Comparison of ENCODE assay signal across 9 mouse cellular contexts in the genomic region with DNA sequence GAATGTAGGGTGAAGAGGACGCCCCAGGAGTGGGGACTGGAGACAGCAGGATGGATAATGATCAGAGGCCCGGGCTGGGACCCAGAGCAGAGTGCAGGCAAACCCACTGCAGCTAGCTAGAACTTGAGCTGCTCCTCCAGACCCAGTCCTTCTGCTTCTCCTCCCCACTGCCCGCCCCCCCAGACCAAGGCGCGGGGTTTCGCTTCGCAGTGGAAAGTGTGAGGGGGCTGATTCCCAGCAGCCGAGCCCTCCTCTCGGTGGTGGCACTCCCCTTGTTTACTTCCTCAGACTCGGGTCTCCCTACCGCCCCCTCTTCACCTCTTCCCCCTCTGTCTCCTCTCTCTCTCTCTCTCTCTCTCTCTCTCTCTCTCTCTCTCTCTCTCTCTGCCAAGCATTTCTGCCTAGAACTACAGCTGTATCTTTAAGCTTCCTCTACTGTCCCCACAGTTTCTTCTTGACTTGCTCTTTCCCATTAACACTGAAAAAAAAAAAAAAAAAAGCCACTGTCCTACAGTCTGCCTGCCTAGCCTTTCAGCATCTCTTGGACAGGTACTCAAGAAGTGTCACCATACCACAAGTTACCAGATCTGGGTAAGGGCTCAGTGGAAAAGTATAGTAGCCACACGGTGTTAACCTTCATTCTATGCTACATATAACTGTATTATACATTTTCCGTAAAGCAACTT. TPM values are rescaled to one million over a fixed set of nuclear protein-coding genes. Genes with fewer than 3 reads are reported as not detected.
DNase-seq lines count a peak whose midpoint lies in the region; ATAC-seq and TF ChIP-seq lines count a peak whose summit lies in the region.
"Had no signal": no experiment of that assay in that cellular context is flagged by ENCODE, and none has a peak within 500 bp of the region (broad histone marks: within the 10 kb centered on the region; RNA-seq: fewer than 3 reads in every experiment).

A gene (minus strand): TSS at position 173 of the 686 bp plus-strand sequence.

- H3K36me3 ChIP-seq in forebrain, embryonic 13.5 days (ENCODE audit: poor library complexity, severe bottlenecking), result peaks cover 28% of the 10 kb centered on the region
- H3K36me3 ChIP-seq in forebrain, postnatal 0 days (ENCODE audit: insufficient read depth), result peaks cover 23% of the 10 kb centered on the region
- H3K36me3 ChIP-seq in midbrain, embryonic 10.5 days, result peaks cover 31% of the 10 kb centered on the region
- peaks cover 14% of the 10 kb centered on the region for H3K36me3 ChIP-seq in midbrain, embryonic 16.5 days (ENCODE audit: control insufficient read depth, insufficient read depth, low read length)
- H3K36me3 ChIP-seq in limb, embryonic 10.5 days, result peaks cover 30% of the 10 kb centered on the region

- H3K4me3 ChIP-seq in forebrain, embryonic 13.5 days, result 0 out of 2 replicates have a peak within 1 kb of the TSS, but pooled peaks have one; percentile 3
- H3K4me3 ChIP-seq in forebrain, postnatal 0 days (ENCODE audit: low read depth, low read length), result no peak within 1 kb of the TSS
- H3K4me3 ChIP-seq in midbrain, embryonic 10.5 days, result peak within 1 kb of the TSS; percentile 16; the same call in 1 of the 2 replicates
- H3K4me3 ChIP-seq in midbrain, embryonic 16.5 days (ENCODE audit: low read depth, low read length), result no peak within 1 kb of the TSS
- 0 out of 2 replicates have a peak within 1 kb of the TSS, but pooled peaks have one; percentile 6 for H3K4me3 ChIP-seq in limb, embryonic 10.5 days

- no peak within 1 kb of the TSS; the same call in 1 of the 2 replicates for H3K9ac ChIP-seq in forebrain, embryonic 13.5 days
- H3K9ac ChIP-seq in forebrain, postnatal 0 days, result no peak within 1 kb of the TSS
- no peak within 1 kb of the TSS for H3K9ac ChIP-seq in midbrain, embryonic 16.5 days (ENCODE audit: low read depth, low read length)

- no peaks in the 10 kb centered on the region for H3K9me3 ChIP-seq in forebrain, embryonic 13.5 days (replicated peaks)
- no peaks in the 10 kb centered on the region for H3K9me3 ChIP-seq in forebrain, postnatal 0 days (ENCODE audit: low read length)
- no peaks in the 10 kb centered on the region for H3K9me3 ChIP-seq in midbrain, embryonic 10.5 days (replicated peaks)
- H3K9me3 ChIP-seq in midbrain, embryonic 16.5 days (replicated peaks; ENCODE audit: control insufficient read depth, low read length, poor library complexity, severe bottlenecking), result no peaks in the 10 kb centered on the region
- no peaks in the 10 kb centered on the region for H3K9me3 ChIP-seq in limb, embryonic 10.5 days (replicated peaks)

- DNase-seq in forebrain, postnatal 0 days, result no peak
- peak; percentile 23 for DNase-seq in midbrain, embryonic 10.5 days (ENCODE audit: low spot score)
- no peak for DNase-seq in limb, embryonic 10.5 days (ENCODE audit: low spot score)
- DNase-seq in thymus, postnatal 0 days (ENCODE audit: low spot score), result peak; percentile 56
- no peak for DNase-seq in adrenal gland, postnatal 25 days
- DNase-seq in left cerebral cortex, adult 11 months (ENCODE audit: low spot score), result no peak
- DNase-seq: adrenal gland, postnatal 14 days had no signal

- H3K27ac ChIP-seq in forebrain, embryonic 13.5 days, result no peak within 1 kb of the TSS
- no peak within 1 kb of the TSS for H3K27ac ChIP-seq in forebrain, postnatal 0 days (ENCODE audit: low read depth, low read length)
- H3K27ac ChIP-seq in midbrain, embryonic 10.5 days (replicated peaks), result peak within 1 kb of the TSS; percentile 80
- no peak within 1 kb of the TSS for H3K27ac ChIP-seq in midbrain, embryonic 16.5 days (ENCODE audit: low read length)
- H3K27ac ChIP-seq in limb, embryonic 10.5 days, result peak within 1 kb of the TSS; percentile 84; the same call in 1 of the 2 replicates

- no peak for TF ChIP-seq CTCF in forebrain, postnatal 0 days (IDR thresholded peaks at IDR 0.05; ENCODE audit: low read depth)

- no peak for ATAC-seq in forebrain, embryonic 13.5 days
- ATAC-seq in forebrain, postnatal 0 days, result no peak
- ATAC-seq in midbrain, embryonic 16.5 days, result no peak

- peaks cover 9% of the 10 kb centered on the region for H3K27me3 ChIP-seq in forebrain, embryonic 13.5 days
- H3K27me3 ChIP-seq in forebrain, postnatal 0 days (ENCODE audit: insufficient read depth, low read length), result no peaks in the 10 kb centered on the region
- peaks cover 50% of the 10 kb centered on the region for H3K27me3 ChIP-seq in midbrain, embryonic 10.5 days (ENCODE audit: low read depth, poor library complexity, severe bottlenecking)
- H3K27me3 ChIP-seq in midbrain, embryonic 16.5 days (ENCODE audit: control insufficient read depth, insufficient read depth, low read depth, low read length), result no peaks in the 10 kb centered on the region
- peaks cover 48% of the 10 kb centered on the region for H3K27me3 ChIP-seq in limb, embryonic 10.5 days (ENCODE audit: low read depth, poor library complexity, severe bottlenecking)

- H3K4me2 ChIP-seq in forebrain, embryonic 13.5 days, result peak within 1 kb of the TSS; percentile 48; the same call in 1 of the 2 replicates
- no peak within 1 kb of the TSS for H3K4me2 ChIP-seq in forebrain, postnatal 0 days (ENCODE audit: low read depth)
- H3K4me2 ChIP-seq in midbrain, embryonic 16.5 days (ENCODE audit: low read length), result no peak within 1 kb of the TSS

- peaks cover 51% of the 10 kb centered on the region for H3K4me1 ChIP-seq in forebrain, embryonic 13.5 days
- no peaks in the 10 kb centered on the region for H3K4me1 ChIP-seq in forebrain, postnatal 0 days (ENCODE audit: insufficient read depth)
- H3K4me1 ChIP-seq in midbrain, embryonic 10.5 days, result peaks cover 63% of the 10 kb centered on the region
- H3K4me1 ChIP-seq in midbrain, embryonic 16.5 days (ENCODE audit: control insufficient read depth, insufficient read depth, low read length), result peaks cover 31% of the 10 kb centered on the region
- peaks cover 52% of the 10 kb centered on the region for H3K4me1 ChIP-seq in limb, embryonic 10.5 days

- WGBS in forebrain, embryonic 13.5 days, result 23% methylated on average over 13 of the region's 13 CpGs
- WGBS in forebrain, postnatal 0 days, result 20% methylated on average over 12 of the region's 13 CpGs
- 21% methylated on average over 13 of the region's 13 CpGs for WGBS in midbrain, embryonic 10.5 days
- 23% methylated on average over 12 of the region's 13 CpGs for WGBS in midbrain, embryonic 16.5 days
- 14% methylated on average over 13 of the region's 13 CpGs for WGBS in limb, embryonic 10.5 days

RNA-seq across cellular contexts. Expression of the gene that starts here (rescaled TPM):
- polyA plus RNA-seq in forebrain, embryonic 13.5 days (2015; fragmentation: Nextera tagmentation; extraction: Ambion mirVana), result 1.3 and 1.9 TPM in 2 replicates
- total RNA-seq in forebrain, postnatal 0 days (2014; rRNA removed), result 1.9 and 2.4 TPM in 2 replicates
- polyA plus RNA-seq in forebrain, postnatal 0 days (2015; fragmentation: Nextera tagmentation; extraction: Ambion mirVana), result 2.6 and 3.9 TPM in 2 replicates
- polyA plus RNA-seq in midbrain, embryonic 10.5 days (2016; fragmentation: Nextera tagmentation; extraction: Ambion mirVana), result 1.0 and 1.5 TPM in 2 replicates
- 2.5 and 3.9 TPM in 2 replicates for polyA plus RNA-seq in midbrain, embryonic 16.5 days (2015; fragmentation: Nextera tagmentation; extraction: Ambion mirVana)
- polyA plus RNA-seq in limb, embryonic 10.5 days (2016; fragmentation: Nextera tagmentation; extraction: Ambion mirVana), result 0.88 and 1.6 TPM in 2 replicates
- polyA plus RNA-seq in thymus, postnatal 0 days (2015; fragmentation: Nextera tagmentation; extraction: Ambion mirVana), result 5.5 and 6.1 TPM in 2 replicates
- total RNA-seq in adrenal gland, postnatal 25 days (2021), result 1.2 and 1.4 TPM in 2 replicates

Comparison
In these comparisons a context has a peak if more than half of its experiments do, and no peak if none do; other contexts are left out.
1. H3K27ac ChIP-seq: peak in midbrain, embryonic 10.5 days (single experiment) and limb, embryonic 10.5 days (single experiment); none in forebrain, embryonic 13.5 days (single experiment), forebrain, postnatal 0 days (single experiment) and midbrain, embryonic 16.5 days (single experiment).
2. H3K4me3 ChIP-seq: peak in forebrain, embryonic 13.5 days (single experiment), midbrain, embryonic 10.5 days (single experiment) and limb, embryonic 10.5 days (single experiment); none in forebrain, postnatal 0 days (single experiment) and midbrain, embryonic 16.5 days (single experiment).
3. DNase-seq: peak in midbrain, embryonic 10.5 days (single experiment) and thymus, postnatal 0 days (single experiment); none in forebrain, postnatal 0 days (single experiment), limb, embryonic 10.5 days (single experiment), adrenal gland, postnatal 25 days (single experiment) and left cerebral cortex, adult 11 months (single experiment).